Mouse (Mus musculus) liver, embryonic 14.5 days (tissue): ENCODE data around the gene Slamf9.

Experiments
- CTCF ChIP-seq: IDR thresholded peaks from 2 replicates; pipeline ENCODE4 v1.5.1; 2016; ENCODE audit warnings: antibody characterized with exemption, low read depth, control low read depth
- EP300 ChIP-seq: IDR thresholded peaks from 2 replicates; pipeline ENCODE4 v1.6.1; 2016; ENCODE audit warnings: antibody characterized with exemption, low read depth

- TF ChIP-seq CTCF (no peak), EP300 (no peak)
These were observed 10.7 kb downstream of the Slamf9 start for GRCm38 (mm10) chr1:172485821-172486220.
